Mouse (Mus musculus) layer of hippocampus, postnatal 14 days (tissue): ENCODE measurements around the gene Slc7a5. TPM values are rescaled to one million over a fixed set of nuclear protein-coding genes. Genes with fewer than 3 reads are reported as not detected.

Source experiments
- DNase-seq, 2 experiments: peaks; one replicate each; pipeline ENCODE4 v3.0.0; 2021 to 2022; ENCODE audit warnings: low spot score in 2 of 2, mixed read lengths in 1 of 2
- total RNA-seq, 2 experiments: library from RNA; stranded (reverse); gene quantifications; 2 replicates each; pipeline ENCODE4 v1.2.3; 2021

Slc7a5 gene
- total RNA-seq, 2 experiments from 2014 or later: 133 to 140 TPM

DNA sequence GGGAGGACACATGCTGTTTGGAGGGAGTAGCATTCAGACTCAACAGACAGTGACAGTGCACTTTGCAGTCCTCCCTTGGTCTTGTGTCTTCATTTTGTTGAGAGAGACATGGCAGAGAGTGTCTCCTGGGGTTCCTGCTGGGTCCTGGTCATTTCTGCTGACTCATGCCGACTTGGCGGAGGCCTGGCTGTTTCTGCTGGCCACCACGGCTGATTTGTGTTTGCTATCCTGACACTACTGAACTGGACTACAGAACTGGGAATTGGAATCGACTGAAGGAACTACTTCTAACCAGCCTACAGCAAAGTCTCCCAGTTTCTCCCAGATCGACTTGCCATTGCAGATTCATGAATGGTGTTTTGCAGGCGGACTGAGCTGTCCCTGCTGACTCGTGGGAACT is 31.2 kb upstream of the Slc7a5 start:
- DNase-seq: no peak

DNA sequence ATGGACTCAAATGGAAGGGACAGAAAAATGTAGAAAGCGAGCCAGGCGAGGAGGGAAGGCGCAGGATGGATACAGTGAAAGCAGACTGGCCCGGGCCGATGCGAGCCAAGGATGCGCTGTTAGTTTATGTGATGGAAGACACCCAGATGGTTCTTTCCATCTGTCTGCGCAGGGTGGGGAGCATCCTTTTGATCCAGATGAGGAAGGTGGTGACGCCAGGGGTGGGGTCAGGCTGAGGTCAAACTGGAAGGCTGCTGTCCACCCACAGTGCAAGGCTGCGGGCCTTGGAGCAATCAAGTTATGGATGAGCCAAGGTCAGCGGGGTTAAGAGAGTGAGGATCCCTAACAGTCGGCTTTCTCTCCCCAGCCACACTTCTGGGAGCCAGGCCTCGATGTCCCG is 28.9 kb upstream of the Slc7a5 start:
- DNase-seq: no peak

DNA sequence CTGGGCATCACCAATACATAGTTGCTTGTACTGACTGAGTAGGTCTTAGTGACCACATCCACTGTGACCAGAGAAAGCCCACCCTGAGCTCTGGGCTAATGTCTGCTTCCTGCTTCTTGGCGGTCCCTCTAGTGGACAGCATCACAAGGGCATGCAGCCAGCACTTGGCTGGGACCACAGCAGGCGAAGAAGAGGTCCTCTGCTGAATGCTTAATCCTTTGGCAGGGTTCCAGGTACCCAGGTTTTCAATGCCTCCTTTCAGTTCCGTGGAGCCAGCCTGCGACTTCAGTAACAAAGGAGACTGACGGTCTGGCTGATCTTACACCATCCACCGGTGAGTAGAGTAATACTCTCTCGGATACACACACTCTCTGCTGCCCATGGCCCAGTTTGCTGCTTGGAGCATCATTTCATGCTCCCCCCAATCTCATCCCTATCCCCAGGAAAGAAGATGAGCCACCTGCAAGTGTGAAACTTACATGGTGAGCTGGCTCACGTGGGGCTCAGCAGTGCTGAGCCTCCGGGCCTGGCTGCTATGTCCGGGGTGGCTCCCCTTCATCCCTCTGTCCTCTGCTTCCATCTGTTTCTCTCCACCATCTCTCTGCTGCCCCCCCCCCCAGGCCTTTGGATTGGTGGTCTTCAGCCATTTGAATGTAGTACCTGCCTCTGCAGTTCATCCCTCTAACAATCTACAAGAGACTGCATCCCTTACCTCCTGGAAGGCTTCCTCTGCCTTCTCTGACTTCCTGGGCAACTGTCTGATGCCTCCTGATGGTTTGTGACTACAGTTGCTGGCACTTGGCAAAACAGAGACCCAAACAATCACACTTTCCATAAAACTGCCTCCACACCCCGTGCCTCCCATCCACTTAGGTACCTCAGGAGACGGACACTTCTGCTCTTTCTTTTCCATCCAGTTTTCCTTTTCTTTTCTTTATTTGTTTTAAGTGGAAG is 28.1 kb upstream of the Slc7a5 start:
- DNase-seq: peak; percentile 74 to 90

- DNase-seq: no peak
These were observed 27.4 kb upstream of the Slc7a5 start for GRCm38 (mm10) chr8:121934923-121935322.

GRCm38 (mm10) chr8:121934506-121934905 is 27.0 kb upstream of the Slc7a5 start:
- DNase-seq: no peak

GRCm38 (mm10) chr8:121932668-121933520 is 25.4 kb upstream of the Slc7a5 start:
- DNase-seq: no peak

DNA sequence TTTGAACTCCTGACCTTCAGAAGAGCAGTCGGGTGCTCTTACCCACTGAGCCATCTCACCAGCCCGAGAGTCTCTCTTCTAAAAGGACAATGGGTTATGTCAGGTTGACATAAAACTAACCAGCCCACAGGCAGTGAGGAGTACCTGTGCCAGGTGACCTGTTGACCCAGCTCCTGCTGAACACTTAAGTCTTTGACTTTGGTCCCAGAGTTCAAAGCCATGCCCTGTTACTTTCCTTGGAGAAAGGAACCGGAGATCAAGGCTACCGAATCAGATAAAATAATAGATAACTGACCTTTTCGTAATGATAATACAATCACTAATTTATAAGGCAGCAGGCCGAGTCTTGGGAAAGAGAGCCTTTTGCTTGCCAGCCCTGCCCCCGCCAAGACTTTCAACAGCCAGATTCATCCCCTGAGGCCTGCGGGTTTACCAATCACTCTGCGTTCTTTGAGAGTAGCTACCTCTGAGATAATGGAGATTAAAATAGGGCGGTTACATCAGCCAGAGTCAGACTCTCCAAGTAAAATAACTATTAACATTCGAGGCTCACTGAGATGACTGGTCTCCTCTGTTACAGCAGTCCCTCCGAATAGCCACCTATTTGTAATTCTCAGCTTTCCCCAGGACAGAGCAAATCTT is 24.7 kb upstream of the Slc7a5 start:
- DNase-seq: no peak

GRCm38 (mm10) chr8:121931571-121931970 is 24.1 kb upstream of the Slc7a5 start:
- no peak for DNase-seq

GRCm38 (mm10) chr8:121930047-121930446 is 22.6 kb upstream of the Slc7a5 start:
- DNase-seq: no peak

DNA sequence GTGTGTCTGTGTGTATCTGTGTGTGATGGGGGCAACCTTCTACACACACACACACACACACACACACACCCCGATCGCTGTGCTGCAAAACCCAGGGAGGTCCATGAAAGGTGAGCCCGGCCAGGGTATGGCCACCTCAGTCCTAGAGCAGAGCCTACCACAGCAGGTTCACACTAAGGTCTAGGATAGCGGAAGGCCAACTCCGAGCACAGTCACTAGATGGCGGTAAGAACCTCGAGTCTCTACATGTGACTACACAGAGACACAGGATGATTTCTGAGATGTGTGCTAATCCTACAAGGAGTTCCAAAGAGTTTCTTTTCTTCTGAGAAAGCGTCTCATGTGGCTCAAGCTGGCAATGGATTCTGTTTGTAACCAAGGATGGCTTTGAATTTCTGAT is 19.8 kb upstream of the Slc7a5 start:
- no peak for DNase-seq

- DNase-seq: no peak
These were observed 18.8 kb upstream of the Slc7a5 start for GRCm38 (mm10) chr8:121926266-121926665.

- peak; percentile 81 to 86 for DNase-seq
These were observed 18.1 kb upstream of the Slc7a5 start for GRCm38 (mm10) chr8:121925624-121926023.

DNA sequence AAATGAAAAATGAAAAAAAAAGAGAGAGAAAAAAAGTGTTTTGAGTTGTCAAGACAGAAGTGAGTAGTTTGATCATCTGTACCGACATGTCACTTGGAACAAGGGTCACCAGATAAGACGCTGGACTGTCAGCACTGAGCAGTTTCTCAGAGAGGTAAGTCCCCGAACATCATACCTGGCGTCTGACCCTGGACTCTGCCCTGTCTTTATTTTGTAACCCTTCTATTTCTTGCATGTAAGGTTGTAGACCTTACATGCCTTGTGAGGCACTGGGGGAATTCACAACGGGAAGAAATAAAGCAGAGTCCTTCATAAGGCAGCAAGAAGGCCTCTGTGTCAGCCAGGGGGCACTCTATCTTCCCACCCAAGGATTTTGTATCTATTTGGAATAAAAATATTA is 17.2 kb upstream of the Slc7a5 start:
- DNase-seq: no peak

DNA sequence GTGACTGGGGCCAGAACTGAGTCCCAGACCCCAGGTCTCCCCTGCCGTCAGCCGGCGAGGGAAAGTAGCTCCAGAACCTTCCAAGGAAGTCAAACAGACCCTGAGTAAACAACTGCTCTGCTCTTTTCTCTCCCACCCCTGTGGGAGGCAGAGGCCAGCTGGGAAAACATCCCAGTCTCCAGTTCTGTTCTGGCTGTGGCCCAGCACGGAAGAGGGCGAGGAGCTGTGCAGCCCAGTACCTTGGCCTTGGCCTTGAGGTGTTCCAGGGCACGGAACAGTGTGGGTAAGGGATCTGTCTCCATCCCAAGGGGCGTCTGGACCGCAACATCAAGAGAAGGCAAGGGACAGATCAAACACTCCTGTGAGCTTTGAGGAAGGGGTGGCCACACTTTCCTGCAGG is 14.6 kb upstream of the Slc7a5 start:
- no peak for DNase-seq

DNA sequence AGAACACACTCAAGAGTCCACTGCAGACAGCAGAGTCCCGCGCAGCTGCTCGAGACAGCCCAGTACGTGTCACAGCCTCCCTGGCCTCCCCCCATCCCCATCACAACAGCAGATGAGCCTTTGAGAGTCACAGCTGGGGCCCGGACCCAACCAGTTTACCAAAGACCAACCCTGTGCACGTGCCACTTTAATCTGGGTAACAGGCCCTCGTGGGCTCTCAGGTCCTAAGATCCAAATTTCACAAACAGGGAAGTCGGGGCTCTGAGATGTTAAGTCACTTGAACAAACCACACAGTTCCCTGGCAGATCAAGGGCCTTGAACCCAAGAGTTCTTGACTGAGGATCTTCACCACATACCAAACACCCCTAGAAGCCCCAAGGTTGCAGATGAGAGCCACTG is 14.1 kb upstream of the Slc7a5 start:
- DNase-seq: no peak

DNA sequence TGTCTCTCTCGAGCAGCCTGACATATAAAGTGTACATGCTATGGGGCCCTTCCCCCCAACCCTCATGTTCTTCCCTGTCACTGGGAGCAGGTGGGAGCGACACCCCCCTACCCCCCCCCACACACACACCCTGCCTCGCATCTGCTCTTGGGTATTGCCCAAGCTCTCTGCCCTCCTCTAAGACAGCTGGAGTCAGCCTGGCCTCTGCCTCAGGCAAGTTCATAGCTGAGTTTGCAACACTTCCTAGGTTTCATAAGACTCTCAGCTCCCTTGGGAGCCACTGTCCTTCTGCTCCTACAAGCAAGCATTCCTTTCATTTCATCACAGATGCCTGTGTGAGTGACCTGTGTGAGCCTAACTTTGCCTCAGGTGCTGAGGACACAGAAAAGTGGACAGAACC is 12.2 kb upstream of the Slc7a5 start:
- DNase-seq: no peak

DNA sequence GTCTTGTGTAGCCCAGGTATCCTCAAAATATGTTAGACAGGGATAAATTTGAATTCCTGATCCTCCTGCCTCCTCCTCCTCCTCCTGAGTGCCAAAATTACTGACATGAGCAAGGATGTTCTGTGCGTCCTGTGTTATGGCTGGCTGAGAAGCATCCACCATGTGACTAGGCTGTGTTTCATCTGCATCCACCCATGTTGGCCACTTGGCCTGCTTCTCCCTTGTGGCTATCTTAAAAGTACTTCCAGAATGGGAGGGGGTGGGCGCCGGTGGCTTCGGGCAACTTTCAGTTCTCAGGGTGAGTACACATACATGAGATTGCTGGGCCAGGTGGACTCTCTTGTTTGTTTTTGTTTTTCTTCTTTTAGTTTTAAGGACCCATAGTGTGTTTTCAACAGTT is 11.7 kb upstream of the Slc7a5 start:
- no peak for DNase-seq

DNA sequence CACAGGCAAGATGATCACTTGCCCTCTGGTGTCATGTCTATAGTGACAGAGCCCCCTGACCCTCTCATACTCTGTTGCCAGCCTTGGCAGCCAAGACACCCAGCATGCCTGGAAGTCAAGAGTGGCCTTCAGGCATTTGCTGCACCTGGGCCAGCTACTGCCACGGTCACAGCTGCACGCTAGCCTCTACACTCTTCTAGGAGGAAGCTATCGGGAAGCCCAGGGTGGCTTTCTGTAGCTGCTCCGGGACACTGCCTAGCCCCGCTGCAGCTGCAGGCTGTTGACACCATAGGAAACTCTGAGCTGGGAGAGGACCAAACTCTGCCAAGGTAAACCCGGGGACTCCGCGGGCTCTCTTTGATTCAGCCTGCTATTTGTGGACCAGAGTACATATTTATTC is 5.9 kb upstream of the Slc7a5 start:
- no peak for DNase-seq

DNA sequence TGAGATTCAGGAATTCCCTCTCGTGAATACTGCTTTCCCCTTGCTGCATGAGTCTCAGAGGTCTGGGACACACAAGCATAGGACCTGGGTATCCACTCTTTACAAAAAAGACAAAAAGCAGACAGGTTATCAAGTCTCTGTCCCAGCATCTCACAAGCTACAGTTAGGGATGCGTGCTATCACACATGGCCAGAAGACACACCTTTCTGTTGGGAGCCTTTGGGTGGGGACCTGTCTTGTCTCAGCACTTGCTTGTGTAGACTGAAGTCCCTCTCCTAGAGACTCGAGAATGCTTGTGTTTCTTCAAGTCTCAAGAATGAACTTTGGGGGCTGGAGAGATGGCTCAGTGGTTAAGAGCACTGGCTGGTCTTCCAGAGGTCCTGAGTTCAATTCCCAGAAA is 5.3 kb upstream of the Slc7a5 start:
- DNase-seq: no peak

DNA sequence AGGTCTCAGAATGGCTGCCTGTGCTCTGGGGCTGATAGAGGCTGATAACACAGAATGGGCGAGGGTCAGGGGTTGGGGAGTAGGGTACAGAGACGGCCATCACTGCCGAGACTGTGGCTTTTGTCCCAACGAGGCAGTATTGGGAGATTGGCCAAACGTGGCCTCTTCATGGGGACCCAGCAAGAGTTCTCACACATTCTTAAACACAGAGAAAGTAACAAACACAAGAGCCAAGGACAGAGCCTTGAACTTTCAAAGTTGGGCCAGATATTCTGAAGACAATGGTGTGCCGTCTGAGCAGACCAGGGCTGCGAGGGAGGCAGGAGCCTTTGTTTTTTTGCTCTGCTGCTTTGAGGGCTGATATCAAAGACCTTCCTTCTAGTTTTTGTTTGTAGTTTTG is 4.5 kb upstream of the Slc7a5 start:
- no peak for DNase-seq

DNA sequence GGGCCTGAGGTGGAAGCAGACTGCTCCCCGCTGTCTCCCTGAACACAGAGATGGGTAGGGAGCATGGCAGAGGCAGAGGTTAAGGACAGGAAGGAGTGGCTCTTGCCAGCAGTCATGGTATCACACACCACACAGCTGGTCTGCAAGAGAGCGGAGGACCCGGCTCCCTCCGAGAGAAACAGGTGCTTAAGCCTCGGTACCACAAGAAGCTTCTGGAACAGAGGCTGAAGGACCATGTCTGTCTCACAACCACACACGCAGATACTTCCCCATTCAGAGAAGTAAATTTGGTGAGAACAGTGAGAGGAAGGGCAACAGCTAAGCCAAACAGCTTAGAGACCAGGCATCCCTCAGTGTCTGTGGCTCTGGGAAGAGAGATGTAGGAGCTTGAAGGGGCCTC is 3.9 kb upstream of the Slc7a5 start:
- DNase-seq: no peak

- peak; percentile 76 to 88 for DNase-seq
These were observed 2.2 kb upstream of the Slc7a5 start for GRCm38 (mm10) chr8:121909663-121910062.
